Mouse (Mus musculus) hindbrain, embryonic 16.5 days (tissue): ENCODE results near the gene Gm7534. TPM values are rescaled to one million over a fixed set of nuclear protein-coding genes. Genes with fewer than 3 reads are reported as not detected.

Experiments used
- ATAC-seq: fragments of 200-750 bp; cut with Nextera tagmentation; 2 replicates; pipeline ENCODE4 v1.8.0; 2017; ENCODE audit warnings: moderate TSS enrichment, moderate library complexity
- H3K27ac ChIP-seq: fragments of 300-500 bp; sonication (generic); 2 replicates; pipeline ENCODE4 v1.5.1; 2014; ENCODE audit warnings: low read depth, mild to moderate bottlenecking, control low read depth, low read length, moderate library complexity
- H3K27me3 ChIP-seq: fragments of 300-500 bp; sonication (generic); replicated peaks from 2 replicates; pipeline ENCODE4 v1.6.1; 2014; ENCODE audit warnings: low read length; ENCODE audit not compliant: control insufficient read depth, insufficient read depth
- H3K36me3 ChIP-seq: fragments of 300-500 bp; sonication (generic); 2 replicates; pipeline ENCODE4 v1.6.1; 2014; ENCODE audit warnings: mild to moderate bottlenecking, low read length, moderate library complexity, mixed read lengths; ENCODE audit not compliant: control insufficient read depth, insufficient read depth
- H3K4me1 ChIP-seq: fragments of 300-500 bp; sonication (generic); 2 replicates; pipeline ENCODE4 v1.6.1; 2014; ENCODE audit warnings: low read depth, low read length; ENCODE audit not compliant: control insufficient read depth, insufficient read depth
- H3K4me2 ChIP-seq: fragments of 300-500 bp; sonication (generic); 2 replicates; pipeline ENCODE4 v1.6.1; 2014; ENCODE audit warnings: mild to moderate bottlenecking, low read length, control low read depth, moderate library complexity
- H3K4me3 ChIP-seq: fragments of 300-500 bp; sonication (generic); 2 replicates; pipeline ENCODE4 v1.5.1; 2014; ENCODE audit warnings: mild to moderate bottlenecking, low read length, control low read depth, moderate library complexity
- H3K9ac ChIP-seq: fragments of 300-500 bp; sonication (generic); 2 replicates; pipeline ENCODE4 v1.6.1; 2014; ENCODE audit warnings: low read depth, mild to moderate bottlenecking, control low read depth, low read length, moderate library complexity
- H3K9me3 ChIP-seq: fragments of 300-500 bp; sonication (generic); 2 replicates; pipeline ENCODE4 v1.6.1; 2014; ENCODE audit warnings: mild to moderate bottlenecking, low read length, moderate library complexity; ENCODE audit not compliant: control insufficient read depth
- WGBS: fragments of 180-500 bp; shearing (Covaris S2); extraction: QIAGEN DNeasy Blood & Tissue Kit; methylation state at CpG from one replicate; pipeline ENCODE4 v1.1.7; 2014; 5-methylcytosine and 5-hydroxymethylcytosine counted together
- polyA plus RNA-seq: library from polyadenylated mRNA; unstranded; fragments of >200 nt; fragmentation: Nextera tagmentation; extraction: Ambion mirVana; gene quantifications from 2 replicates; pipeline ENCODE4 v1.2.1, GENCODE M21; 2015

Gene Gm7534
- polyA plus RNA-seq, result not detected in 2 replicates

GRCm38 (mm10) chr4:134202904-134203303 is at the start of gene Gm7534:
Gene Gm7534 (minus strand): TSS chr4:134203004.
- WGBS, result 85% methylated on average over 4 of the region's 4 CpGs
- Histone ChIP-seq H3K27ac (no peak within 1 kb of the TSS), H3K9me3 (no peaks in the 10 kb centered on the region)

DNA sequence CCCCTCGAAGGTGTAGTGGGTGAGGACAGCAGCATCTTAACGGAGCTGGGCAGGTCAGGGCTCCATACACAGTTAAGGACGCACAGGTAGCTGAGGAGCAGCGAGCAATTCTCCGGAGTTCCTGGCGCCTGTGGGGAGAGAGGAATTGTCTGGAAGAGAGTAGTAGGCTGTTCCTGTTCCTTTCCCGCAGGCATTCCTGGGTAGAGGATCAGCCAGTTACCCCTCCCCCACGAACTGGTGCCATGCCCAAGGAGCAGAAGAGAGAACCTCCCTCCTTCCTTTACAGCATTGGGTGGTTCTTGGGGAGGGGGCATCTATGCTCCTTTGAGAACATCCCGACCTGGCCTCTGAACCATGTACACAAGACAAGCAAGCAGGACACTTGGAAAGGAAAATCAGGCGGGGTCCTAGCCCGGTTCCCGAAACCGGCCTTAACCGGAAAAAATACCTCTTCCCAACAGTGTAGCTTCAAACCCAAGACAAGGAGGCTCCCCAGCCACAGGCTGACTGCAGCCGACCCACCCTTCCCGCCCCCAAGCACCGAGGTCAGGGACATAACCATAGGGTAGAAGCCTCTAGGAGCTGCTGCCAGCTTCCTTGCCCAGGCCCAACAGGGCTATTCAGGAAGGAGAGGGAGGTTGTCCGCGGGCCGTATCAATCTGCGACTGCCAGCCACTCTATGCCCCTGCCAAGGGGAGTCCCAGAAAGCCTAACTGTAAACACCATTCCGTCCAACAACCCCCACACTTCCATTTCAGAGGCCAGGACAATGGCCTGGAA is 49.5 kb upstream of the Gm7534 start:
- Histone ChIP-seq H3K9ac (peak overlapping the region; percentile 84), H3K36me3 (no peaks in the 10 kb centered on the region), H3K4me1 (peaks cover 30% of the 10 kb centered on the region), H3K4me3 (peak overlapping the region; percentile 62), H3K9me3 (no peaks in the 10 kb centered on the region), H3K27me3 (peaks cover 30% of the 10 kb centered on the region), H3K4me2 (peak overlapping the region; percentile 84), H3K27ac (peak overlapping the region; percentile 82)
- WGBS, result 8% methylated on average over 22 of the region's 22 CpGs
- 0 out of 2 replicates have a peak, but pooled peaks have one; percentile 13 for ATAC-seq

More at GRCm38 (mm10) chr4:134202904-134203303, at the start of gene Gm7534:
- ATAC-seq, result no peak
- no peak within 1 kb of the TSS for H3K4me3 ChIP-seq
- H3K27me3 ChIP-seq, result no peaks in the 10 kb centered on the region
- no peaks in the 10 kb centered on the region for H3K36me3 ChIP-seq
- H3K4me1 ChIP-seq, result no peaks in the 10 kb centered on the region
- no peak within 1 kb of the TSS for H3K9ac ChIP-seq
- H3K4me2 ChIP-seq, result no peak within 1 kb of the TSS

- Histone ChIP-seq H3K27me3 (peaks cover 28% of the 10 kb centered on the region), H3K9ac (peak overlapping the region; percentile 84), H3K4me3 (peak overlapping the region; percentile 62), H3K4me2 (peak overlapping the region; percentile 84), H3K36me3 (no peaks in the 10 kb centered on the region), H3K27ac (peak overlapping the region; percentile 82), H3K4me1 (peaks cover 30% of the 10 kb centered on the region), H3K9me3 (no peaks in the 10 kb centered on the region)
- ATAC-seq, result peak; percentile 68
- 1% methylated on average over 78 of the region's 91 CpGs for WGBS
Observed at GRCm38 (mm10) chr4:134251241-134252130, 48.7 kb upstream of the Gm7534 start.

GRCm38 (mm10) chr4:134250930-134251240 is 48.1 kb upstream of the Gm7534 start:
- Histone ChIP-seq H3K36me3 (no peaks in the 10 kb centered on the region), H3K4me1 (peaks cover 31% of the 10 kb centered on the region), H3K27me3 (peaks cover 27% of the 10 kb centered on the region), H3K9me3 (no peaks in the 10 kb centered on the region), H3K27ac (peak overlapping the region; percentile 82), H3K9ac (peak overlapping the region; percentile 84), H3K4me3 (peak overlapping the region; percentile 62), H3K4me2 (peak overlapping the region; percentile 84)
- WGBS, result 4% methylated on average over 10 of the region's 10 CpGs
- no peak for ATAC-seq

GRCm38 (mm10) chr4:134250116-134250929 is 47.5 kb upstream of the Gm7534 start:
- WGBS, result 9% methylated on average over 27 of the region's 27 CpGs

DNA sequence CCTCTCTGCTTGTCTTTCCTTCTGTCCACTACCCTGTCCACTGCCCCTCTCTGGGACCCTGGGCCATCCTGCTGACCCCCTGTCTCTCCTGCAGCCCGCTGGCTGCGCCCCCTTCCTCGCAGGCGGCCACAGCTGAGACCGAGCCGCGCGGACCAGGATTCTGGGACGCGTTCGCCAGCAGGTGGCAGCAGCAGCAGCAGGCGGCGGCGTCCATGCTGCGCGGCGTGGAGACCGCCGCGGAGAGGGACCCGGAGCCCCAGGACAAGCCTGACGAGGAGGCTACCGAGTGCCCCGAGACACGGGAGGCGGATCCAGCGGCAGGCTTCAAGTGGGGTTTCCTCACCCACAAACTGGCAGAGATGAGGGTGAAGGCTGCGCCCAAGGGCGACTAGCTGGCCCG is 46.8 kb upstream of the Gm7534 start:
- Histone ChIP-seq H3K9ac (peak overlapping the region; percentile 84), H3K4me2 (peak overlapping the region; percentile 84), H3K36me3 (no peaks in the 10 kb centered on the region), H3K9me3 (no peaks in the 10 kb centered on the region), H3K27me3 (peaks cover 27% of the 10 kb centered on the region), H3K27ac (no peak overlapping the region), H3K4me1 (peaks cover 37% of the 10 kb centered on the region), H3K4me3 (peak overlapping the region; percentile 62)
- ATAC-seq, result peak; percentile 32; the same call in 1 of the 2 replicates
- under 1% methylated on average over 30 of the region's 30 CpGs for WGBS

More at GRCm38 (mm10) chr4:134250116-134250929, 47.5 kb upstream of the Gm7534 start:
- ATAC-seq, result no peak
- H3K4me2 ChIP-seq, result peak overlapping the region; percentile 84
- H3K36me3 ChIP-seq, result no peaks in the 10 kb centered on the region
- peak overlapping the region; percentile 84 for H3K9ac ChIP-seq
- H3K27me3 ChIP-seq, result peaks cover 27% of the 10 kb centered on the region
- no peak overlapping the region for H3K27ac ChIP-seq
- H3K9me3 ChIP-seq, result no peaks in the 10 kb centered on the region
- peaks cover 35% of the 10 kb centered on the region for H3K4me1 ChIP-seq
- H3K4me3 ChIP-seq, result peak overlapping the region; percentile 62

DNA sequence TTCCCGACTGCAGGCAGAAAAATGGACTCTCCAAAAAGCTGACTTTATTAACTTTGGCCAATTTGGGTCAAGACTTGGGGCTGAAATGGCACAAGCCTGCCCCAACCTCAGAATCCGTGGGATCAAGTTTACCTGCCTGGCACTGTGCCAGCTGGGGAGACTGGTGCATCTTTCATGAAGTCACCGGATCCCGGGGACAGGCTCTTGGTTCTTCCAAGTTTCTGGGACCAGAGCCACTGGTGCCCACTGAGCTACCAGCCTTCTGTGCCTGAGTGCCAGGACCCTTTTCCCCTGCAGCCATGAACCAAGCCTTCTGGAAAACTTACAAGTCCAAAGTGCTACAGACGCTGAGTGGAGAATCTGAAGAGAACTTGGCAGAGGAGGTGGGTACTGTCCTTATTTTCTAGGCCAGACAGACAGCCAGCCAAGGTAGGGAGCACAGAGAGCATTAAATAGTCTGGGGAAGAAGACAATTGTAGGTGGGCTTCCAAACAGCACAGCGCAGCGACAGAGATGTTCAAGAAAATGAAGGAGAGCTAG is 44.0 kb upstream of the Gm7534 start, which contains the start of gene Gm30191:
Gene Gm30191, plus strand, starts transcription at position 217 of the 540 bp plus-strand sequence.
- ATAC-seq, result no peak
- H3K4me1 ChIP-seq, result peaks cover 33% of the 10 kb centered on the region
- H3K36me3 ChIP-seq, result no peaks in the 10 kb centered on the region
- peaks cover 11% of the 10 kb centered on the region; the same call in 1 of the 2 replicates for H3K27me3 ChIP-seq
- H3K9ac ChIP-seq, result peak within 1 kb of the TSS; percentile 81
- no peaks in the 10 kb centered on the region for H3K9me3 ChIP-seq
- H3K27ac ChIP-seq, result 0 out of 2 replicates have a peak within 1 kb of the TSS, but pooled peaks have one; percentile 23
- H3K4me3 ChIP-seq, result peak within 1 kb of the TSS; percentile 79
- WGBS, result 64% methylated on average over 7 of the region's 7 CpGs
- peak within 1 kb of the TSS; percentile 91 for H3K4me2 ChIP-seq

GRCm38 (mm10) chr4:134246256-134246655 is 43.5 kb upstream of the Gm7534 start:
- Histone ChIP-seq H3K9ac (no peak overlapping the region), H3K27me3 (peaks cover 9% of the 10 kb centered on the region; the same call in 1 of the 2 replicates), H3K4me1 (peaks cover 31% of the 10 kb centered on the region), H3K4me2 (no peak overlapping the region; the same call in 1 of the 2 replicates), H3K4me3 (no peak overlapping the region), H3K9me3 (no peaks in the 10 kb centered on the region), H3K27ac (no peak overlapping the region), H3K36me3 (no peaks in the 10 kb centered on the region)
- 16% methylated on average over 4 of the region's 4 CpGs for WGBS
- peak; percentile 35 for ATAC-seq
